8 mouse cellular contexts compared by ENCODE assay signal in genomic region chr2:132028894-132029605, GRCm38 (mm10). TPM values are rescaled to one million over a fixed set of nuclear protein-coding genes. Genes with fewer than 3 reads are reported as not detected.
DNase-seq lines count a peak whose midpoint lies in the region; ATAC-seq and TF ChIP-seq lines count a peak whose summit lies in the region.

No protein-coding gene starts in this region.

- no peaks in the 10 kb centered on the region for H3K9me3 ChIP-seq in forebrain, embryonic 11.5 days (ENCODE audit: control insufficient read depth, low read length)
- H3K9me3 ChIP-seq in hindbrain, embryonic 15.5 days: no peaks in the 10 kb centered on the region
- H3K9me3 ChIP-seq in liver, embryonic 12.5 days (replicated peaks): no peaks in the 10 kb centered on the region
- no peaks in the 10 kb centered on the region for H3K9me3 ChIP-seq in midbrain, postnatal 0 days (ENCODE audit: low read length)

- under 1% methylated on average over 36 of the region's 36 CpGs for whole genome bisulfite sequencing in forebrain, embryonic 11.5 days
- WGBS in hindbrain, embryonic 15.5 days: under 1% methylated on average over 36 of the region's 36 CpGs
- under 1% methylated on average over 36 of the region's 36 CpGs for WGBS in liver, embryonic 12.5 days (ENCODE audit: insufficient replicate concordance)
- under 1% methylated on average over 36 of the region's 36 CpGs for WGBS in midbrain, postnatal 0 days

- intact Hi-C loops in gastrocnemius, adult 2 months (cut with DNase I): no loop called here

- H3K9ac ChIP-seq in forebrain, embryonic 11.5 days (ENCODE audit: low read length): peak overlapping the region; percentile 73
- peak overlapping the region; percentile 68 for H3K9ac ChIP-seq in hindbrain, embryonic 15.5 days
- H3K9ac ChIP-seq in liver, embryonic 12.5 days: peak overlapping the region; percentile 44
- H3K9ac ChIP-seq in midbrain, postnatal 0 days (replicated peaks; ENCODE audit: low read length, poor library complexity, severe bottlenecking): peak overlapping the region; percentile 68

- no peak for TF ChIP-seq CTCF in gastrocnemius, adult 2 months (IDR thresholded peaks at IDR 0.05)
- TF ChIP-seq CTCF in midbrain, postnatal 0 days (IDR thresholded peaks at IDR 0.05): no peak

- peak overlapping the region; percentile 87 for H3K27ac ChIP-seq in gastrocnemius, adult 2 months
- peak overlapping the region; percentile 46; the same call in 1 of the 2 replicates for H3K27ac ChIP-seq in forebrain, embryonic 11.5 days (ENCODE audit: low read depth, low read length)
- peak overlapping the region; percentile 89 for H3K27ac ChIP-seq in hindbrain, embryonic 15.5 days (replicated peaks)
- peak overlapping the region; percentile 15; the same call in 1 of the 2 replicates for H3K27ac ChIP-seq in liver, embryonic 12.5 days
- H3K27ac ChIP-seq in midbrain, postnatal 0 days (ENCODE audit: low read depth, low read length): peak overlapping the region; percentile 87

- DNase-seq in gastrocnemius, adult 2 months: peak; percentile 56
- DNase-seq in gastrocnemius, postnatal 25 days: no peak
- peak; percentile 74 for DNase-seq in R1 (ENCODE audit: low read depth, low spot score)
- DNase-seq in forebrain, embryonic 11.5 days (ENCODE audit: low spot score): peak; percentile 72
- peak; percentile 29 for DNase-seq in midbrain, postnatal 0 days (ENCODE audit: low spot score)
- peak; percentile 63 for DNase-seq in testis, postnatal 10 days (ENCODE audit: low spot score)

- peak; percentile 21 for ATAC-seq in forebrain, embryonic 11.5 days (replicated peaks; ENCODE audit: low FRiP score)
- ATAC-seq in hindbrain, embryonic 15.5 days (ENCODE audit: low FRiP score, low read depth): peak; percentile 24; the same call in 1 of the 2 replicates
- ATAC-seq in liver, embryonic 12.5 days: peak; percentile 38
- peak; percentile 28 for ATAC-seq in midbrain, postnatal 0 days (ENCODE audit: low FRiP score)

- H3K4me3 ChIP-seq in gastrocnemius, adult 2 months: peak overlapping the region; percentile 85
- peak overlapping the region; percentile 53 for H3K4me3 ChIP-seq in forebrain, embryonic 11.5 days (ENCODE audit: low read depth, low read length)
- H3K4me3 ChIP-seq in hindbrain, embryonic 15.5 days: peak overlapping the region; percentile 71
- H3K4me3 ChIP-seq in liver, embryonic 12.5 days: peak overlapping the region; percentile 58
- peak overlapping the region; percentile 54 for H3K4me3 ChIP-seq in midbrain, postnatal 0 days (ENCODE audit: low read depth, low read length)

- H3K36me3 ChIP-seq in forebrain, embryonic 11.5 days (ENCODE audit: control insufficient read depth, insufficient read depth, low read length): no peaks in the 10 kb centered on the region
- H3K36me3 ChIP-seq in hindbrain, embryonic 15.5 days: no peaks in the 10 kb centered on the region
- H3K36me3 ChIP-seq in liver, embryonic 12.5 days: no peaks in the 10 kb centered on the region
- H3K36me3 ChIP-seq in midbrain, postnatal 0 days (ENCODE audit: insufficient read depth, low read length): no peaks in the 10 kb centered on the region

- H3K4me1 ChIP-seq in forebrain, embryonic 11.5 days (replicated peaks; ENCODE audit: control insufficient read depth, insufficient read depth, low read length): peaks cover 9% of the 10 kb centered on the region
- peaks cover 38% of the 10 kb centered on the region for H3K4me1 ChIP-seq in hindbrain, embryonic 15.5 days (replicated peaks)
- peaks cover 40% of the 10 kb centered on the region for H3K4me1 ChIP-seq in liver, embryonic 12.5 days
- peaks cover 8% of the 10 kb centered on the region; the same call in 1 of the 2 replicates for H3K4me1 ChIP-seq in midbrain, postnatal 0 days (ENCODE audit: insufficient read depth, low read length)

- H3K27me3 ChIP-seq in forebrain, embryonic 11.5 days (ENCODE audit: control insufficient read depth, insufficient read depth, low read length): peaks cover 4% of the 10 kb centered on the region; the same call in 1 of the 2 replicates
- H3K27me3 ChIP-seq in hindbrain, embryonic 15.5 days: no peaks in the 10 kb centered on the region
- peaks cover 43% of the 10 kb centered on the region for H3K27me3 ChIP-seq in liver, embryonic 12.5 days (replicated peaks)
- no peaks in the 10 kb centered on the region for H3K27me3 ChIP-seq in midbrain, postnatal 0 days (ENCODE audit: insufficient read depth, low read length)

- H3K4me2 ChIP-seq in forebrain, embryonic 11.5 days (ENCODE audit: low read depth, low read length, severe bottlenecking): peak overlapping the region; percentile 94
- peak overlapping the region; percentile 87 for H3K4me2 ChIP-seq in hindbrain, embryonic 15.5 days
- H3K4me2 ChIP-seq in liver, embryonic 12.5 days: peak overlapping the region; percentile 83
- H3K4me2 ChIP-seq in midbrain, postnatal 0 days (ENCODE audit: low read depth, low read length, poor library complexity, severe bottlenecking): peak overlapping the region; percentile 93

RNA-seq across cellular contexts. Expression of gene Rassf2, which starts 1.0 kb away (rescaled TPM):
- 1 to 10 TPM; 3.5 to 6.8 TPM for total RNA-seq in gastrocnemius, adult 2 months (2021)
- 1 to 10 TPM; 5.7 to 6.8 TPM for total RNA-seq in gastrocnemius, postnatal 25 days (2021)
- 35.3 and 36.3 TPM in 2 replicates for polyA plus RNA-seq in forebrain, embryonic 11.5 days (2014; fragmentation: Nextera tagmentation; extraction: Ambion mirVana)
- 26.9 and 32.7 TPM in 2 replicates for polyA plus RNA-seq in hindbrain, embryonic 15.5 days (2015; fragmentation: Nextera tagmentation; extraction: Ambion mirVana)
- 3.1 and 3.5 TPM in 2 replicates for polyA plus RNA-seq in liver, embryonic 12.5 days (2016; fragmentation: Nextera tagmentation; extraction: Ambion mirVana)
- 32.0 and 37.8 TPM in 2 replicates for total RNA-seq in midbrain, postnatal 0 days (2014; rRNA removed)
- 15.9 and 16.7 TPM in 2 replicates for polyA plus RNA-seq in midbrain, postnatal 0 days (2015; fragmentation: Nextera tagmentation; extraction: Ambion mirVana)

Comparison
In these comparisons a context has a peak if more than half of its experiments do, and no peak if none do; other contexts are left out.
1. H3K27ac ChIP-seq: peak in every context shown above with its lines; median percentile 89 in hindbrain, embryonic 15.5 days; 87 in gastrocnemius, adult 2 months; 87 in midbrain, postnatal 0 days; 46 in forebrain, embryonic 11.5 days; 15 in liver, embryonic 12.5 days.